Mouse (Mus musculus): ENCODE measurements around the gene Pxt1.
"Not testable (repeated sequence)": the region's sequence is repeated elsewhere in the genome, so short reads cannot be mapped to it uniquely, and the experiment has no call there.

Pxt1 gene

DNA sequence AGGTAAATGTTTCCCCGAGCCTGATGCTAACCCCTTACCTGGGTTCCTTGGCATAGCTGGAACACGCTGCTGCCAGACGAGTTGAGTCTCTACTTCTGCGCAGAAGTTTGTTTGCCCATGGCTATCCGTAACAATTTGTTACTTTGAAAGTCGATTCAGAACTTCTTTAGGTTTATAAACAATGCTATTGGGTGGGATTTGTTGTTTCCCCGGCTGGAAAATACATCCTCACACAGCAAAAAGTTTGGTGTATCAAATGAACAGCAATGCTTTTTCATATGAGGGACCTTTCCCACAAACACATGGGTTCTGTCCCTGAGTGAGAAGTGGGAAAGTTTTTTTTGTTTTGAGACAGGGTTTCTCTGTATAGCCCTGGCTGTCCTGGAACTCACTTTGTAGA lies at the start of gene Pxt1:
Gene Pxt1 (minus strand): TSS at position 101 of the 400 bp plus-strand sequence.
- no peak for DNase-seq

DNA sequence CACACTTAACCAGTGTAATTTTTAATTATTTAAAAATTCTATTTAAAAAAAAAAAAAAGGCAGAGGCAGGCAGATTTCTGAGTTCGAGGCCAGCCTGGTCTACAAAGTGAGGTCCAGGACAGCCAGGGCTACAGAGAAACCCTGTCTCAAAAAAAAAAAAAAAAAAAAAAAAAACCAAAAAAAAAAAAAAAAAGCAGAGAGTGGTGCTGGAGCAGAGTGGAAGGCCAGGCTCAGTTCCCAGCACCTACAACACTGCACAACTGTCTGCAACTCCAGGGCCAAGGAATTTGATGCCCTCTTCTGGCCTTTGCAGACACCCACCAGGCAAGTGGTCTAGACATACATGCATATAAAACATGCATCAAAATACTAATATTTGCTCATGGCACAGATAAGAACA lies 49.4 kb upstream of the Pxt1 start:
- not testable (repeated sequence) for DNase-seq

- peak; percentile 12 to 24 for DNase-seq
Observed at GRCm38 (mm10) chr17:28992105-28992504, 48.5 kb upstream of the Pxt1 start.

DNA sequence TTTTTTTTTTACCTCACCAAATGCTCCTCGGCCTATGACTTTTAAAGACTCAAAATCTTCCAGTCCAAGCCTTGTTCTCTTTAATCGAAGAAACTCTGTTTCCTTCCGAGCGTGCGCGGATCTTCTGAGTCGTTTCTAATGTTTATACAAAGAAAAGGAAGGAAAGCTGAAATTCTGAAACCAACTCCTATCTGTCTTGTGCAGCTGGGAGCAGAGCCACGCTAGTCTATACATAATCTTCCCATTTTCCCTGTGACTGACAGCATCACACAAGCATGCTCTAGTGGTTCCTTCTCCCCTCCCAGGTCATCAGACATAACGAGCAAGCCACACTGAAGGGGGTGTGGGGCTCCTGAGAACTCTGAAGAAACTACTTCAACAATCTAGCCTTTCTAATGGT lies 47.6 kb upstream of the Pxt1 start:
- DNase-seq = no peak

GRCm38 (mm10) chr17:28990060-28990459 lies 46.4 kb upstream of the Pxt1 start:
- no peak for DNase-seq

DNA sequence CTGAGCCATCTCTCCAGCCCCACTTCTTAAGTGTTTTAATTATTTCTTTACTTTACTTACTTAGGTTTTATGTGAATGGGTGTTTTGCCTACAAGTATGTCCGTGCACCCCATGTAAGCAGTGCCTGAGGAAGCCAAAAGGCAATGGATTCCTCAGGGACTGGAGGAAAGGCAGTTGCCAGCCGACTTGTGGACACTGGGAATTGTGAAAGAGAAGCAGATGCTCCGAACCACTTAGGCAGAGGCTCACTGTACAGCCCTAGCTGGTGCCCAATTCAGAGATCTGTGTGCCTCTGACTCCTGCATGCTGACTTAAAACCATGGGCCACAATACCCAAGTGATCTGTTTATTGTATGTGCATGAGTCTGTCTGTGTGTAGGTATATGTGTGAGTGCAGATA lies 45.4 kb upstream of the Pxt1 start:
- no peak for DNase-seq

- no peak for DNase-seq
Observed at GRCm38 (mm10) chr17:28988291-28988690, 44.7 kb upstream of the Pxt1 start.

- peak; percentile 39 to 46 for DNase-seq
Observed at GRCm38 (mm10) chr17:28987713-28988112, 44.1 kb upstream of the Pxt1 start.

- DNase-seq = no peak
Observed at GRCm38 (mm10) chr17:28986833-28987232, 43.2 kb upstream of the Pxt1 start.

DNA sequence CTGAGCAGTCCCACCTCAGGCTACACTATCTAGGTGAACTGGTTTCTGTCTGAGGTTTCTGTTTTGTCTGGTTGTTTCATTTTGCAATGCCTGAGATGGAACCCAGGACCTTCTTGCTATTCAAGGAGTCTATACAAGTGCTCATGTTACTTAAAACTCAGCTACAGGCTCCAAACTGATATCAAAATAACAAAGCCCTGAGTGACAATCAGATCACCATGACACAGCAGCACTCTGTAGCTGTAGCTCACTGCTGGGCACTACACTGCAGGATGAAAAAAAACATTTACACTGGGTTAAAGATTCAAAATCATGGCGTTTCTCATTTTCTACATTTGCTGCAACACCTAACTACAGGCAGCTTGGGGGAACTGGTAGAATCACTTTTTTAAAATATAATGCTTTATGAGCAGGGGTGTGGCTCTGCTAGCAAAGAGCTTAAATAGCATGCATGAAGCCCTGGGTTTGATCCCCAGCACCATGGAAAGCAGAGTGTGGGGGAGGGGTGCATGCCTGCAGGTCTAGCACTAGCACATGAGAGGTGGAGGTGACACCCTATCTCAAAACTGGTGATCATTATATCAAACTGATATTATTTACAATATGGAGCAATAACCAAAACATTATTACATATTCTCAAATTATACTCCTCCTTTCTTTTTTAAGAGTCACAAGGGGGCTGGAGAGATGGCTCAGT lies 41.2 kb upstream of the Pxt1 start:
- no peak for DNase-seq

DNA sequence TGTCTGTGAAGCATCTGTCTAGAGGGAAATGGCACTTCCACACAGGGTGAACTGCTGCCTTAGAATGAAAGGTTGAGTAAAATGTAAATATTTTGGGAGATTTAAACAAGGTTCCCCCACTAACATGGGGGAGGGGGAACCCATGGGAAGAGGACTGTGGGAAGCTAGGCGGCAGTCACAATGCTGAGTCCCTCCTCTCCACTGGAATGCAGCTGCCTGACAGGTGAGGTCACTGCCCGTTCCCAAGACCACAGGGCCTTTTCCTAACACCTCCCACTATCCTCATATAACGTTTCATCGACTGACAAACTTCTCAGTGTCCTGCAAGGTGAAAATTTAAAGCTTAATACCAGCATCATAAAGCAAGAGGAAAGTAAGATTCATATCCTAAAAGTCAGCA lies 39.0 kb upstream of the Pxt1 start:
- DNase-seq = no peak

- DNase-seq = no peak
Observed at GRCm38 (mm10) chr17:28981081-28981480, 37.4 kb upstream of the Pxt1 start.

DNA sequence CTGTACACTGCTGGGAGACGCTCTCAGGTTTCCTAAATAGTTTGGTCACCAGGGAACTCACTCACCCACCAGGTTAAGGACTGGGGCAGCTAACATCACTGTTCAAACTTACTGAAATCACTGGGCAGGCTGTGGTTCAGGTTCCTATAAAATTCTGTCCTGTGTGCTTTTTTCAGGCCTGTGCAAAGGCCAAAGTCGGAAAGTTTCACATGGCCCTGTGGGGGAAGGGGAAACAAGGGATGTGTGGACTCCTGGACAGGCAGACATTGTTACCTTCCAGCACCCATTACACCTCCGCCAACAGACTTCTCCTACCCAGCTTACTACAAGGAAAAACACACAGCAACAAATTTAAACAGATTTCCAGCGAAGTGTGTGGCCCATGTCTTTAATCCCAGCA lies 35.5 kb upstream of the Pxt1 start:
- DNase-seq = no peak

DNA sequence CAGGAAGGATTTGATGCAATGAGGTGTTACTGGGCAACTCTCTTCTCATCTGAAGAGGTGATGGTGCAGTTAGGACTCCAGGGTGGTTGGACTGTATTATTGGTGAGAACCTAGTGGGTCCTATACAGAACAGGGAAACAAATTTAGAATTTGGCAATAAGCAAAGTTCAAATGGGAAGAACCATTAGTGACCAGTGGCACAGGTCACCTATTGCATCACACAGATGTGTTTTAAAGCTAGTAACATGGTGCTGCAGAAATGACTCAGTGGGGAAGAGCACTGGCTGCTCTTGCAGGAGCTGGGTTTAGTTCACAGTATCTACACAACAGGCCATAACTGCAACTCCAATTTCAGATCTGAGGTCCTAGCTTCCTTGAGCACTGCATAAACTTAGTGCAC lies 26.5 kb upstream of the Pxt1 start:
- DNase-seq = no peak

GRCm38 (mm10) chr17:28967021-28967610 lies 23.5 kb upstream of the Pxt1 start:
- DNase-seq = no peak

DNA sequence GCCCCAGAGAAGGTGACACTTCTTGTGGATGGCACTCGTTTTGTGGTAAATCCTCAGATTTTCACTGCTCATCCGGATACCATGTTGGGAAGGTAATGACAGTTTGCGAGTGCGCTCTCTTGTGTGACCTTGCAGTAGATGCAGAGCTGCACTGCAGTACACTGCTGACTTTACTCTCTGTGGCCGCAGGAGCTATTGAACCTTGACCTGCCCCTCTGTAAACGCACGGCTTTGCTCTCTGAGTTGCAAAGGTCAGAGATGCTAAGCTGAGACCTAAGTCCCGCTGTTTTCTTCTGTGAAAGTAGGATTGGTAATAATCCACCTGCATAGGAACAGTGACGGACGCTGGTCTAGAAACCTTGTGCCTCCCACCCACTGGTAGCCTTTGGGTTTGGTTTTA lies 18.0 kb upstream of the Pxt1 start:
- no peak for DNase-seq

DNA sequence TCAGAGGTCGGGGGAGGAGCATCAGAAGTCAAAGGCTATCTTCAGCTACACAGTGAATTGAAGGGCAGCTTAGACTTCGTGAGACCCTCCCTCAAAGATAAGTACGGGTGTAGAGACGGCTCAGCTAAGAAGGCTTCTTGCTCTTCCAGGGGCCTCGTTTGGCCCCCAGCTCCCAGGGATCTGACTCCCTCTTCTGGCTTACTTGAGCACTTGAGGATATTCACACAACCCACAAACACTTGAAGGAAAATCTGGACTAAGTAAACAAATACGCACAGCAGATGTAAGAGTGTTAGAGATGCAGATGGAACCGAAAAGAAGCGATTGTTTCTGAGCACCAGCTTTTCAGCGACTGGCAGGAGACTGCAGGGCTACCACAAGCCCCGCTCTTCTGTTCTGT lies 17.0 kb upstream of the Pxt1 start:
- no peak for DNase-seq

GRCm38 (mm10) chr17:28954416-28954815 lies 10.8 kb upstream of the Pxt1 start:
- no peak for DNase-seq

GRCm38 (mm10) chr17:28953251-28953650 lies 9.6 kb upstream of the Pxt1 start:
- peak in 1 of 2 experiments; percentile 22 for DNase-seq

GRCm38 (mm10) chr17:28951831-28952799 lies 8.5 kb upstream of the Pxt1 start, which contains the start of gene Kctd20:
Kctd20 (plus strand) TSS chr17:28951950.
- peak; percentile 91 to 99 for DNase-seq

DNA sequence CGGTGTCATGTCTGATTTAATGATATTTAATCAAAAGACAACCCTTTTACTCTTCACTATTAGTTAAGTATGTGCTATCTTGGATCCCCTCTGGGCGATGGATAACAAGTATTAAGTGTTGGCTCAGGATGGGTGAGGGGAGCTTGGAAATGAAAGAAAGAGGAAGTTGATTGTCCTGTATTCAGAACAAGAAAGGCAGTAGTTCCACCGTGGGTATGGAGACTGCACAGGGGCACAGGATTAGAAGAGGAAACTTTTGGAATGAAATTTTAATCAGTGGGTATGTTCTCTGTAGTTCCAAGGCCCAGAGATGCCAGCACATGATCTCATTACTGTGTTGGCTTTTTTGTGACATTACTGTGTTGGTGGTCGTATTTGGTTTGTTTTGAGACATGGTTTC lies 7.1 kb upstream of the Pxt1 start:
- DNase-seq = no peak

DNA sequence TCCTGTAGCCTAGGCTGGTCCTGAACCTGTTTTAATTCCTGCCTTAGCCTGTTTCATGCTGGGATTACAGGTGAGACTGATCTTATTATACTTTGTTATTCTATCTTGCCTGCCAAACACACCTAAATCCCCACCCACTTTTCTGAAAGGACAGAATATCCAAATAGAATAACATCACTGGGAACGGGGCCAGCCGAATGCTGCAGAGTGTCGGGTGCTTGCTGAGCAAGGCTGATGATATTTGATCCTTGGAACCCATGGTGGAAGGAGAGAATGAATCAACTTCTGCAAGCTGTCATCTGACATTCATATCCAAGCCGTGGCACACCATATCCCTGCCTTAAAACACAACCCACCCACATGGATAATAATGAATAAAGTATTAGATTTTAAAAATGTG lies 5.0 kb upstream of the Pxt1 start:
- no peak for DNase-seq
